Mouse (Mus musculus) forebrain, embryonic 14.5 days (tissue): ENCODE measurements at regions not wholly inside any gene's neighbourhood (a gene's known extent, or its start where the extent isn't known, plus 50 kb on each side); places are given as distances from the start of the nearest gene placed in this dataset.

Experiments used
- ATAC-seq: fragments of 200-750 bp; cut with Nextera tagmentation; 2 replicates; pipeline ENCODE4 v1.8.0; 2017; ENCODE audit warnings: mild to moderate bottlenecking, moderate library complexity
- DNase-seq: peaks from one replicate; pipeline ENCODE4 v3.0.0-alpha.2; 2015; ENCODE audit warnings: low spot score
- H3K27ac ChIP-seq: fragments of 300-500 bp; sonication (generic); 2 replicates; pipeline ENCODE4 v1.5.1; 2014; ENCODE audit warnings: low read depth, mild to moderate bottlenecking, control low read depth, low read length, moderate library complexity
- H3K27me3 ChIP-seq: fragments of 300-500 bp; sonication (generic); replicated peaks from 2 replicates; pipeline ENCODE4 v1.6.1; 2014; ENCODE audit warnings: low read length, control low read depth, mixed read lengths; ENCODE audit not compliant: control insufficient read depth, insufficient read depth
- H3K36me3 ChIP-seq: fragments of 300-500 bp; sonication (generic); 2 replicates; pipeline ENCODE4 v1.6.1; 2014; ENCODE audit warnings: low read length, control low read depth; ENCODE audit not compliant: control insufficient read depth, insufficient read depth
- H3K4me1 ChIP-seq: fragments of 300-500 bp; sonication (generic); 2 replicates; pipeline ENCODE4 v1.6.1; 2014; ENCODE audit warnings: antibody characterized with exemption, low read length, control low read depth; ENCODE audit not compliant: control insufficient read depth, insufficient read depth
- H3K4me2 ChIP-seq: fragments of 300-500 bp; sonication (generic); 2 replicates; pipeline ENCODE4 v1.6.1; 2014; ENCODE audit warnings: mild to moderate bottlenecking, control low read depth, low read length
- H3K4me3 ChIP-seq: fragments of 300-500 bp; sonication (generic); 2 replicates; pipeline ENCODE4 v1.5.1; 2014; ENCODE audit warnings: low read depth, low read length, control low read depth
- H3K9ac ChIP-seq: fragments of 300-500 bp; sonication (generic); 2 replicates; pipeline ENCODE4 v1.6.1; 2014; ENCODE audit warnings: mild to moderate bottlenecking, low read length, control low read depth, moderate library complexity
- H3K9me3 ChIP-seq: fragments of 300-500 bp; sonication (generic); replicated peaks from 2 replicates; pipeline ENCODE4 v1.6.1; 2016; ENCODE audit warnings: low read length, control low read depth, mixed read lengths; ENCODE audit not compliant: control insufficient read depth
- WGBS: fragments of 180-500 bp; shearing (Covaris S2); extraction: QIAGEN DNeasy Blood & Tissue Kit; methylation state at CpG from one replicate; pipeline ENCODE4 v1.1.7; 2014; 5-methylcytosine and 5-hydroxymethylcytosine counted together

DNA sequence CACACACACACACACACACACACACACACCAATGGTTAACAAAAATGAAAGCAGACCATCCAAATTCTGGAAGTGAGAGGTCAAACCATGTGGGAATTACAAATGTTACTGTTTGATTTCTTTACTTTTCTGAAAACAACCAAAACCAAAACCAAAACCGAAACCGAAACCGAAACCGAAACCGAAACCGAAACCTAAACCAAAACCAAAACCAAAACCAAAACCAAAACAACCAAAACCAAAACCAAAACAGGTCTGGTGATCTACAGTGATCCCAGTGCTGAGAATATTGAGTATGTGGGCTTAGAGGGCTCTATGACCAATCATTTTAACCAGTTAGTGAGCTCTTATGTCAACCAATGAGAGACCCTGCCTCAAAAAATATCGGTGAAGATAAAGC lies 1407.6 kb upstream of the Cdh20 start:
- WGBS, result 93% methylated on average over 7 of the region's 7 CpGs
- no peaks in the 10 kb centered on the region for H3K36me3 ChIP-seq
- H3K4me3 ChIP-seq, result no peak overlapping the region
- H3K9me3 ChIP-seq, result no peaks in the 10 kb centered on the region
- H3K27me3 ChIP-seq, result no peaks in the 10 kb centered on the region
- DNase-seq, result no peak
- H3K27ac ChIP-seq, result no peak overlapping the region
- ATAC-seq, result no peak
- no peak overlapping the region for H3K4me2 ChIP-seq
- no peak overlapping the region for H3K9ac ChIP-seq
- no peaks in the 10 kb centered on the region for H3K4me1 ChIP-seq

DNA sequence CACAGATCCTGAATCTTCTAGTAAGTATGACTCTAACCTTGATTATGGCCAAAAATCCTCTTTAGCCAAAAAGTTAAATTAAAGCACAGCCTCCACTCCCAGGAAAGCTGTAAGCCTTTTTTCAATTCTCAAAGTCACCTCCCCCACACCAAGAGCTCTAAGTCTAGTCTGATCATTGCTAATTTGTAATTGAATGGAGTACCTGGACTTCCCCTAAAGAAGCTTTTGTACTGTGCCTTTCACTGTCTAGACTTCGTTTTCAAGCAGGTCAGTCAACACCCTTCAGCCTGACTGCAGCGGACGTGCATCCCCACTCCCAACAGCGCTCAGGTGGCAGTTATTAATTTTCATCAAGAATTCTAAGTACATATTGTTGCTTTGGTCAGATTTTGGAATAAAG lies 1395.5 kb upstream of the Cdh20 start:
- no peak overlapping the region for H3K9ac ChIP-seq
- H3K4me1 ChIP-seq, result no peaks in the 10 kb centered on the region
- H3K27me3 ChIP-seq, result no peaks in the 10 kb centered on the region
- DNase-seq (no peak), ATAC-seq (no peak)
- WGBS, result 78% methylated on average over 4 of the region's 4 CpGs
- no peak overlapping the region for H3K4me2 ChIP-seq
- H3K9me3 ChIP-seq, result no peaks in the 10 kb centered on the region
- H3K4me3 ChIP-seq, result no peak overlapping the region
- H3K36me3 ChIP-seq, result no peaks in the 10 kb centered on the region
- H3K27ac ChIP-seq, result no peak overlapping the region

- Histone ChIP-seq H3K4me1 (no peaks in the 10 kb centered on the region), H3K9me3 (no peaks in the 10 kb centered on the region), H3K36me3 (no peaks in the 10 kb centered on the region), H3K4me3 (no peak overlapping the region), H3K27me3 (no peaks in the 10 kb centered on the region), H3K27ac (no peak overlapping the region), H3K9ac (no peak overlapping the region), H3K4me2 (no peak overlapping the region)
- no peak for DNase-seq
- ATAC-seq, result no peak
- 85% methylated on average over 1 of the region's 1 CpGs for WGBS
These were observed 1348.2 kb upstream of the Cdh20 start for GRCm38 (mm10) chr1:103420124-103420523.

DNA sequence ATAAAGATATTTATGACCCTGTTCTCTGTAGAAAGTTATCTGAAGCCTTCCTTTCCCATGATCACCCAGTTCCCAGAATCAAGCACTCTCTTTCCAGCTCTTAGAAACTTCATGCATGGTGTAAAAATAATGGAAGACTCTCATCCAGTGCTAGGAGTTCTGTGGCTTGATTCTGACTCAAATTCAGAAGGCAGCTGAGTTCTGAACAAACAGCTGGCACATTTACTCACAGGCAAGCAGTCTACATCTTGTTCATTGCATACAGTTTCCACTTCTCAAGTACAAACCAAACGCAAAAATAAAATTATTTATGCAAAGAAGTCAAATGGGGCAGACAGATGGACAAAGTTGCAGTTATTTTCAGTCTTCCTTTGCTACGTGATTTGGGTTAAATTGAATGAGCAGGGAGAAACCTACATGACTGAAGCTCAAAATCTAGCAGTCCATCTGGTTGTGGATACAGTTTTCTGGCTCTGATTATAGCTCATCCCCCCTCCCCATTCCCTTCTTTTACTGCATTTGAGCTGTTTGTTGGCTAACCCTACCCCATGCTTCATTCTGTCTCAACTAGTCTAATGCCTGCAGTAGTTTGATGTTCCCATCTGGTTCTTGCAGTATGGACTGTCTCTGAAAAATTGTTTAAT lies 1347.2 kb upstream of the Cdh20 start:
- no peaks in the 10 kb centered on the region for H3K36me3 ChIP-seq
- no peaks in the 10 kb centered on the region for H3K4me1 ChIP-seq
- H3K9me3 ChIP-seq, result no peaks in the 10 kb centered on the region
- H3K4me3 ChIP-seq, result no peak overlapping the region
- H3K4me2 ChIP-seq, result no peak overlapping the region
- DNase-seq (peak; percentile 30), ATAC-seq (no peak; the same call in 1 of the 2 replicates)
- H3K27me3 ChIP-seq, result no peaks in the 10 kb centered on the region
- H3K27ac ChIP-seq, result no peak overlapping the region
- no peak overlapping the region for H3K9ac ChIP-seq
- WGBS, result 74% methylated on average over 2 of the region's 2 CpGs

DNA sequence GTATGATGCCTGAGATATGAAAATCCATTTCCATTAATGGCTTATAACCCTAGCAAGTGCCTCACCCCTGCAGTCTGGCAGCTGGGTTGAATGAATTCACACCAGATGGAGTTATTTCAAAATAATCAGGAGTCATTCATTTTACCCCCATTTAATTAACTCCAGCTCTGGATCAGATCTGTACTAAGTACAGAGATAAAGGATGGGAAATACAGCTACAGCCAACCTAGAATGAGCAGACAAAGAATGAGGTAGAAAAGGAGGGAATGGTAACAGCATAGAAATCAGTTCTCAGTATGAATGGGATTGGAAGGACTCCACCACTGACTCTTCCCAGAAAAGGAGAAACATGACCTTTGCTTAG lies 1346.7 kb upstream of the Cdh20 start:
- no peak; the same call in 1 of the 2 replicates for ATAC-seq
- H3K4me2 ChIP-seq, result no peak overlapping the region
- H3K9ac ChIP-seq, result no peak overlapping the region
- no peak for DNase-seq
- H3K27me3 ChIP-seq, result no peaks in the 10 kb centered on the region
- no peak overlapping the region for H3K27ac ChIP-seq
- no peak overlapping the region for H3K4me3 ChIP-seq
- no peaks in the 10 kb centered on the region for H3K9me3 ChIP-seq
- no peaks in the 10 kb centered on the region for H3K36me3 ChIP-seq
- H3K4me1 ChIP-seq, result no peaks in the 10 kb centered on the region

DNA sequence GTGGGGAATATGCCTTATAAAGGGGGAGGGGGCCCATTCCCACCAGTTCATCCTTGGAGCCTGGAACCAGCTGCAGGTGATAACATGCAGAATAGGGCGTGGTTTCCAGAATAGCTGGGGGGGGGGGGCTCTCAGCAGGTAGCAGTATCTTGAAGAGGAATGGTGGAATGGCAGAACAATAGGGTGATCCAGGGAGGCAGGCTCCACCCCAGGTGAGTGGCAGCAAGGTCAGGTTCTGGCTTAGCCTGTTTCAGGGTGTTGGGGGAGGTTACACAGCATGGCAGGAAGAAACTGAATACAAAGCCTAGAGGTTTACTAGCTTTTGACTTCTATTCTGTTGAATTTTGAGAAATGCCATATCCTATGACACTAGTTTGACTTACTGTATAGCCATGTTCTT lies 1296.8 kb upstream of the Cdh20 start:
- Histone ChIP-seq H3K27ac (no peak overlapping the region), H3K36me3 (no peaks in the 10 kb centered on the region), H3K27me3 (no peaks in the 10 kb centered on the region), H3K9me3 (no peaks in the 10 kb centered on the region), H3K4me3 (no peak overlapping the region), H3K4me2 (no peak overlapping the region), H3K4me1 (no peaks in the 10 kb centered on the region), H3K9ac (no peak overlapping the region)
- WGBS, result 71% methylated on average over 1 of the region's 1 CpGs
- DNase-seq (no peak), ATAC-seq (no peak)

- no peak overlapping the region for H3K4me3 ChIP-seq
- H3K4me2 ChIP-seq, result no peak overlapping the region
- DNase-seq (peak; percentile 1), ATAC-seq (no peak)
- no peaks in the 10 kb centered on the region for H3K4me1 ChIP-seq
- H3K9me3 ChIP-seq, result no peaks in the 10 kb centered on the region
- H3K27ac ChIP-seq, result no peak overlapping the region
- WGBS, result 63% methylated on average over 1 of the region's 1 CpGs
- no peak overlapping the region for H3K9ac ChIP-seq
- no peaks in the 10 kb centered on the region for H3K27me3 ChIP-seq
- no peaks in the 10 kb centered on the region for H3K36me3 ChIP-seq
These were observed 1264.7 kb upstream of the Cdh20 start for GRCm38 (mm10) chr1:103503464-103504139.
